Mouse (Mus musculus) stomach, postnatal 0 days (tissue): ENCODE measurements around the gene Nr2c1. TPM values are rescaled to one million over a fixed set of nuclear protein-coding genes. Genes with fewer than 3 reads are reported as not detected.

Experiments used
- ATAC-seq: fragments of 200-750 bp; cut with Nextera tagmentation; 2 replicates; pipeline ENCODE4 v1.8.0; 2017; ENCODE audit not compliant: low FRiP score, low TSS enrichment
- DNase-seq: peaks from one replicate; pipeline ENCODE4 v3.0.0-alpha.2; 2016; ENCODE audit warnings: low spot score
- H3K27ac ChIP-seq: fragments of 300-500 bp; sonication (generic); replicated peaks from 2 replicates; pipeline ENCODE4 v1.5.1; 2014; ENCODE audit warnings: mild to moderate bottlenecking, control low read depth
- H3K27me3 ChIP-seq: fragments of 300-500 bp; sonication (generic); 2 replicates; pipeline ENCODE4 v1.6.1; 2014; ENCODE audit warnings: low read length; ENCODE audit not compliant: control insufficient read depth, insufficient read depth
- H3K36me3 ChIP-seq: fragments of 300-500 bp; sonication (generic); 2 replicates; pipeline ENCODE4 v1.6.1; 2014; ENCODE audit warnings: low read length, mixed read lengths; ENCODE audit not compliant: control insufficient read depth, insufficient read depth
- H3K4me1 ChIP-seq: fragments of 300-500 bp; sonication (generic); replicated peaks from 2 replicates; pipeline ENCODE4 v1.6.1; 2014; ENCODE audit warnings: antibody characterized with exemption; ENCODE audit not compliant: control insufficient read depth, insufficient read depth
- H3K4me2 ChIP-seq: fragments of 300-500 bp; sonication (generic); replicated peaks from 2 replicates; pipeline ENCODE4 v1.6.1; 2014; ENCODE audit warnings: low read depth, mild to moderate bottlenecking, control low read depth, moderate library complexity
- H3K4me3 ChIP-seq: fragments of 300-500 bp; sonication (generic); 2 replicates; pipeline ENCODE4 v1.5.1; 2014; ENCODE audit warnings: low read depth, low read length, control low read depth
- H3K9ac ChIP-seq: fragments of 300-500 bp; sonication (generic); 2 replicates; pipeline ENCODE4 v1.6.1; 2014; ENCODE audit warnings: mild to moderate bottlenecking, low read length, control low read depth, mixed read lengths
- H3K9me3 ChIP-seq: fragments of 300-500 bp; sonication (generic); 2 replicates; pipeline ENCODE4 v1.6.1; 2016; ENCODE audit warnings: low read length; ENCODE audit not compliant: control insufficient read depth
- CTCF ChIP-seq: IDR thresholded peaks from 2 replicates; pipeline ENCODE4 v1.5.1; 2016; ENCODE audit warnings: antibody characterized with exemption, low read depth, mild to moderate bottlenecking, moderate library complexity
- EP300 ChIP-seq: optimal IDR thresholded peaks from 2 replicates; pipeline ENCODE3; 2016; ENCODE audit warnings: antibody characterized with exemption
- WGBS: fragments of 180-500 bp; shearing (Covaris S2); extraction: QIAGEN DNeasy Blood & Tissue Kit; methylation state at CpG from one replicate; pipeline ENCODE4 v1.1.7; 2014; 5-methylcytosine and 5-hydroxymethylcytosine counted together
- polyA plus RNA-seq: library from polyadenylated mRNA; unstranded; fragments of >200 nt; fragmentation: Nextera tagmentation; extraction: Ambion mirVana; gene quantifications from 2 replicates; pipeline ENCODE4 v1.2.1, GENCODE M21; 2015

Nr2c1 gene
- polyA plus RNA-seq, 1 experiment from 2014 or later: 4.0 TPM

GRCm38 (mm10) chr10:94198482-94199405, 50.9 kb downstream of the Nr2c1 start, which contains the start of gene Ndufa12:
Gene Ndufa12, plus strand, starts transcription at chr10:94198720.
- ATAC-seq: peak; percentile 98
- H3K27me3 ChIP-seq: no peaks in the 10 kb centered on the region
- DNase-seq: peak; percentile 94
- H3K9ac ChIP-seq: peak within 1 kb of the TSS; percentile 78
- TF ChIP-seq CTCF: peak; percentile 74
- TF ChIP-seq EP300: no peak
- H3K9me3 ChIP-seq: no peaks in the 10 kb centered on the region
- H3K4me3 ChIP-seq: peak within 1 kb of the TSS; percentile 87
- H3K4me1 ChIP-seq: no peaks in the 10 kb centered on the region
- H3K36me3 ChIP-seq: peaks cover 9% of the 10 kb centered on the region; the same call in 1 of the 2 replicates
- H3K4me2 ChIP-seq: peak within 1 kb of the TSS; percentile 72
- under 1% methylated on average over 46 of the region's 46 CpGs for WGBS
- H3K27ac ChIP-seq: peak within 1 kb of the TSS; percentile 84

GRCm38 (mm10) chr10:94204973-94205372, 57.1 kb downstream of the Nr2c1 start:
- Histone ChIP-seq H3K27me3 (no peaks in the 10 kb centered on the region), H3K4me3 (no peak overlapping the region), H3K9ac (no peak overlapping the region), H3K36me3 (peaks cover 18% of the 10 kb centered on the region), H3K4me1 (no peaks in the 10 kb centered on the region), H3K4me2 (no peak overlapping the region), H3K9me3 (no peaks in the 10 kb centered on the region), H3K27ac (no peak overlapping the region)
- TF ChIP-seq EP300 (no peak), CTCF (no peak)
- DNase-seq (no peak), ATAC-seq (no peak)
- WGBS: 89% methylated on average over 4 of the region's 4 CpGs

DNA sequence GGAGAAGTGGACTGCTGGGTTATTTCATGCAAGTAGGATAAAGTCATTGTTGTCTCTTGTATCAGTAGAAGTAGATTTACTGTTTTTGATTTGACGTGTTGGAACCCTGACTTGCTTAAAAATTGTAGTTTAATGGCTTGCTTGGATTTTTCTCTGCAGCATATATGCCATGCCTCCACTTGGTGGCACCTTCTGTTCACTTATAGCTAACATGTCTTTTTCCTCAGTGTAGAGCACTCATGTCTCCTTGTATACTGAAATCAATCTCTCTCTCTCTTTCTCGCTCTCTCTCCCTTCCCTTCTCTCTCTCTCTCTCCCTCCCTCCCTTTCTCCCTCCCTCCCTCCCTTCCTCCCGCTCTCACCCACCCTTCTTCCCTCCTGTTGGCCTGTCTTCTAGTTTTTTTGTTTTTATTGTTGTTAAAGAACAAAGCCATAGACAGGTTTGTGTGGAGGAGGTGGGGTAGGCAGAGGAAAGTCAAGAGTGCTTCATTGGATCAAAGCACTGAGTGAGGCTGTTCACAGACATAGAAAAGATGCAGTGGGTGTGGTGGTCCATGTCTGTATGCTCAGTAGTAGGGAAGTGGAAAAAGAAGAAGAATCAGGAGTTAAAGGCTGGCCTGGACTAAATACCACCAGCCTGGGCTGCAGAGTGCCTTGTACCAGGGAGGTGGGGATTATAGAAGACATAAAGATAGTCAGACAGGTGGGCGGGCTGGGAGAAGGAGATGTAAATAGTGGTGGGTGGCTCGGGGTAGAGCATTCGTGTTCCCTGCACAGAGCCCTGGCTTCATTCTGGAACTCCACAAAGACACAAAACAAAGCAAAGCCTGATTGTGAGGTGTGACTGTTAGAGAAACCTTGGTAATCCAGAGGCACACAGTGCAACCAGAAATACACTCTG, 63.1 kb downstream of the Nr2c1 start:
- no peaks in the 10 kb centered on the region for H3K27me3 ChIP-seq
- H3K36me3 ChIP-seq: peaks cover 14% of the 10 kb centered on the region
- no peak overlapping the region for H3K4me3 ChIP-seq
- H3K9me3 ChIP-seq: no peaks in the 10 kb centered on the region
- TF ChIP-seq CTCF (peak; percentile 71), EP300 (no peak)
- no peak overlapping the region for H3K27ac ChIP-seq
- 66% methylated on average over 6 of the region's 6 CpGs for WGBS
- H3K4me1 ChIP-seq: no peaks in the 10 kb centered on the region
- H3K9ac ChIP-seq: no peak overlapping the region
- no peak; the same call in 1 of the 2 replicates for ATAC-seq
- no peak overlapping the region for H3K4me2 ChIP-seq
- DNase-seq: no peak

DNA sequence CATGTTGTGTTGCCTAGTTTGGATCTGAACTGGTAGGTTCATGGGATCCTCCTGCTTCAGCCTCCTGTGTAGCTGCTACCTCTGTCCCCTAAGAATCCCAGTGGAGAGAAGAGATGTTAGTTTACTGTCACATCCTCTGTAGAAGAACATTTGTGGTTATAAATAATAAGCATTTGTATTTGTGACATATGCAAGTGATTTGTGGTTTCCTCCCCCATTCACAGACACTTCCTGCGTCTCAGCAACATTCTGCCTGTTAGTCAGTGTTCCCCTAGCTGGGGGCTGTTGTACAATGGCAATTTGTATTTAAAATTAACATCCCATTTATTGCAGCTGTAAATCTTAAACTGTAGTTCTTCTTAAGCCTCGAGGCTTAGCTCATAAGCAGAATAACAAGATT, 63.9 kb downstream of the Nr2c1 start:
- WGBS: 66% methylated on average over 2 of the region's 2 CpGs
- peaks cover 14% of the 10 kb centered on the region for H3K36me3 ChIP-seq
- no peak overlapping the region for H3K4me2 ChIP-seq
- DNase-seq (no peak), ATAC-seq (no peak)
- H3K9me3 ChIP-seq: no peaks in the 10 kb centered on the region
- H3K27me3 ChIP-seq: no peaks in the 10 kb centered on the region
- TF ChIP-seq CTCF: no peak
- no peak for TF ChIP-seq EP300
- H3K27ac ChIP-seq: no peak overlapping the region
- H3K4me3 ChIP-seq: no peak overlapping the region
- H3K9ac ChIP-seq: no peak overlapping the region
- no peaks in the 10 kb centered on the region for H3K4me1 ChIP-seq

- ATAC-seq (0 out of 2 replicates have a peak, but pooled peaks have one; percentile 32), DNase-seq (no peak)
- Histone ChIP-seq H3K4me3 (no peak overlapping the region), H3K4me2 (no peak overlapping the region), H3K9ac (no peak overlapping the region), H3K27ac (no peak overlapping the region), H3K9me3 (no peaks in the 10 kb centered on the region), H3K4me1 (no peaks in the 10 kb centered on the region), H3K27me3 (no peaks in the 10 kb centered on the region), H3K36me3 (no peaks in the 10 kb centered on the region)
- 65% methylated on average over 6 of the region's 6 CpGs for whole genome bisulfite sequencing
- peak; percentile 62 for TF ChIP-seq CTCF
- TF ChIP-seq EP300: no peak
Measured at GRCm38 (mm10) chr10:94225026-94225750, 77.4 kb downstream of the Nr2c1 start.
